Mouse (Mus musculus): Measurements from ENCODE around the gene Ifitm6. TPM values are rescaled to one million over a fixed set of nuclear protein-coding genes. Genes with fewer than 3 reads are reported as not detected.
A peak's percentile ranks its signal among the peaks of the same experiment; 100 is the strongest.

The Ifitm6 gene
- polyA plus RNA-seq, 1 experiment: 0.19 TPM

- no peaks in the 10 kb centered on the region for H3K4me1 ChIP-seq (ENCODE audit: control insufficient read depth, insufficient read depth, low read length)
- no peak for TF ChIP-seq CTCF (IDR thresholded peaks at IDR 0.05; ENCODE audit: control insufficient read depth, insufficient read depth, insufficient replicate concordance, low read depth, low read length)
- TF ChIP-seq POLR2A (IDR thresholded peaks at IDR 0.05; ENCODE audit: control insufficient read depth, low read depth, low read length): no peak
These were observed 19.9 kb downstream of the Ifitm6 start for GRCm38 (mm10) chr7:140997817-140998216.

GRCm38 (mm10) chr7:140991117-140991689 is 26.5 kb downstream of the Ifitm6 start:
- no peak for TF ChIP-seq POLR2A (IDR thresholded peaks at IDR 0.05; ENCODE audit: control insufficient read depth, low read depth, low read length)
- no peak for TF ChIP-seq CTCF (IDR thresholded peaks at IDR 0.05; ENCODE audit: control insufficient read depth, insufficient read depth, insufficient replicate concordance, low read depth, low read length)
- Histone ChIP-seq H3K4me1 (ENCODE audit: control insufficient read depth, insufficient read depth, low read length) (peaks cover 6% of the 10 kb centered on the region), H3K4me3 (ENCODE audit: control insufficient read depth, low read depth, low read length) (no peak overlapping the region), H3K27me3 (ENCODE audit: control insufficient read depth, insufficient read depth, low read length) (no peaks in the 10 kb centered on the region), H3K36me3 (ENCODE audit: control insufficient read depth, insufficient read depth, low read length) (no peaks in the 10 kb centered on the region), H3K27ac (ENCODE audit: control insufficient read depth, insufficient read depth, low read depth, low read length) (no peak overlapping the region)

More at GRCm38 (mm10) chr7:140997817-140998216, 19.9 kb downstream of the Ifitm6 start:
- H3K27me3 ChIP-seq (ENCODE audit: control insufficient read depth, insufficient read depth, low read length): no peaks in the 10 kb centered on the region
- H3K4me3 ChIP-seq (ENCODE audit: control insufficient read depth, low read depth, low read length): no peak overlapping the region
- no peaks in the 10 kb centered on the region for H3K36me3 ChIP-seq (ENCODE audit: control insufficient read depth, insufficient read depth, low read length)
- H3K27ac ChIP-seq (ENCODE audit: control insufficient read depth, insufficient read depth, low read depth, low read length): no peak overlapping the region

GRCm38 (mm10) chr7:140990622-140991021 is 27.1 kb downstream of the Ifitm6 start:
- H3K27ac ChIP-seq (ENCODE audit: control insufficient read depth, insufficient read depth, low read depth, low read length): no peak overlapping the region
- no peaks in the 10 kb centered on the region for H3K36me3 ChIP-seq (ENCODE audit: control insufficient read depth, insufficient read depth, low read length)
- H3K4me3 ChIP-seq (ENCODE audit: control insufficient read depth, low read depth, low read length): no peak overlapping the region
- H3K27me3 ChIP-seq (ENCODE audit: control insufficient read depth, insufficient read depth, low read length): no peaks in the 10 kb centered on the region
- H3K4me1 ChIP-seq (ENCODE audit: control insufficient read depth, insufficient read depth, low read length): peaks cover 6% of the 10 kb centered on the region
- TF ChIP-seq CTCF (IDR thresholded peaks at IDR 0.05; ENCODE audit: control insufficient read depth, insufficient read depth, insufficient replicate concordance, low read depth, low read length): no peak
- TF ChIP-seq POLR2A (IDR thresholded peaks at IDR 0.05; ENCODE audit: control insufficient read depth, low read depth, low read length): no peak

GRCm38 (mm10) chr7:140990185-140990584 is 27.5 kb downstream of the Ifitm6 start:
- Histone ChIP-seq H3K27ac (ENCODE audit: control insufficient read depth, insufficient read depth, low read depth, low read length) (no peak overlapping the region), H3K27me3 (ENCODE audit: control insufficient read depth, insufficient read depth, low read length) (no peaks in the 10 kb centered on the region), H3K4me3 (ENCODE audit: control insufficient read depth, low read depth, low read length) (peak overlapping the region; percentile 44), H3K4me1 (ENCODE audit: control insufficient read depth, insufficient read depth, low read length) (peaks cover 6% of the 10 kb centered on the region), H3K36me3 (ENCODE audit: control insufficient read depth, insufficient read depth, low read length) (no peaks in the 10 kb centered on the region)
- no peak for TF ChIP-seq CTCF (IDR thresholded peaks at IDR 0.05; ENCODE audit: control insufficient read depth, insufficient read depth, insufficient replicate concordance, low read depth, low read length)
- TF ChIP-seq POLR2A (IDR thresholded peaks at IDR 0.05; ENCODE audit: control insufficient read depth, low read depth, low read length): no peak

- H3K36me3 ChIP-seq (ENCODE audit: control insufficient read depth, insufficient read depth, low read length): no peaks in the 10 kb centered on the region
- H3K27me3 ChIP-seq (ENCODE audit: control insufficient read depth, insufficient read depth, low read length): no peaks in the 10 kb centered on the region
- TF ChIP-seq POLR2A (IDR thresholded peaks at IDR 0.05; ENCODE audit: control insufficient read depth, low read depth, low read length): no peak
- no peak for TF ChIP-seq CTCF (IDR thresholded peaks at IDR 0.05; ENCODE audit: control insufficient read depth, insufficient read depth, insufficient replicate concordance, low read depth, low read length)
- peaks cover 6% of the 10 kb centered on the region for H3K4me1 ChIP-seq (ENCODE audit: control insufficient read depth, insufficient read depth, low read length)
- no peak overlapping the region for H3K4me3 ChIP-seq (ENCODE audit: control insufficient read depth, low read depth, low read length)
- no peak overlapping the region for H3K27ac ChIP-seq (ENCODE audit: control insufficient read depth, insufficient read depth, low read depth, low read length)
These were observed 28.7 kb downstream of the Ifitm6 start for GRCm38 (mm10) chr7:140989022-140989421.

- H3K4me3 ChIP-seq (ENCODE audit: control insufficient read depth, low read depth, low read length): no peak overlapping the region
- no peaks in the 10 kb centered on the region for H3K27me3 ChIP-seq (ENCODE audit: control insufficient read depth, insufficient read depth, low read length)
- H3K36me3 ChIP-seq (ENCODE audit: control insufficient read depth, insufficient read depth, low read length): no peaks in the 10 kb centered on the region
- peaks cover 6% of the 10 kb centered on the region for H3K4me1 ChIP-seq (ENCODE audit: control insufficient read depth, insufficient read depth, low read length)
- TF ChIP-seq POLR2A (IDR thresholded peaks at IDR 0.05; ENCODE audit: control insufficient read depth, low read depth, low read length): no peak
- TF ChIP-seq CTCF (IDR thresholded peaks at IDR 0.05; ENCODE audit: control insufficient read depth, insufficient read depth, insufficient replicate concordance, low read depth, low read length): no peak
- no peak overlapping the region for H3K27ac ChIP-seq (ENCODE audit: control insufficient read depth, insufficient read depth, low read depth, low read length)
These were observed 30.3 kb downstream of the Ifitm6 start for GRCm38 (mm10) chr7:140987182-140988138.

GRCm38 (mm10) chr7:140982971-140983370 is 34.8 kb downstream of the Ifitm6 start:
- no peak overlapping the region for H3K4me3 ChIP-seq (ENCODE audit: control insufficient read depth, low read depth, low read length)
- TF ChIP-seq CTCF (IDR thresholded peaks at IDR 0.05; ENCODE audit: control insufficient read depth, insufficient read depth, insufficient replicate concordance, low read depth, low read length): no peak
- H3K27ac ChIP-seq (ENCODE audit: control insufficient read depth, insufficient read depth, low read depth, low read length): no peak overlapping the region
- no peaks in the 10 kb centered on the region for H3K36me3 ChIP-seq (ENCODE audit: control insufficient read depth, insufficient read depth, low read length)
- no peaks in the 10 kb centered on the region for H3K27me3 ChIP-seq (ENCODE audit: control insufficient read depth, insufficient read depth, low read length)
- H3K4me1 ChIP-seq (ENCODE audit: control insufficient read depth, insufficient read depth, low read length): no peaks in the 10 kb centered on the region

Data from testis, adult 2 months (tissue).